Mouse (Mus musculus) right cerebral cortex, postnatal 36 days (tissue): Measurements from ENCODE around the gene Slc24a2.

ENCODE experiments used
- DNase-seq, 2 experiments: peaks; one replicate each; pipeline ENCODE4 v3.0.0; 2022; ENCODE audit warnings: low spot score in 2 of 2, mixed read lengths in 1 of 2

Gene Slc24a2

DNA sequence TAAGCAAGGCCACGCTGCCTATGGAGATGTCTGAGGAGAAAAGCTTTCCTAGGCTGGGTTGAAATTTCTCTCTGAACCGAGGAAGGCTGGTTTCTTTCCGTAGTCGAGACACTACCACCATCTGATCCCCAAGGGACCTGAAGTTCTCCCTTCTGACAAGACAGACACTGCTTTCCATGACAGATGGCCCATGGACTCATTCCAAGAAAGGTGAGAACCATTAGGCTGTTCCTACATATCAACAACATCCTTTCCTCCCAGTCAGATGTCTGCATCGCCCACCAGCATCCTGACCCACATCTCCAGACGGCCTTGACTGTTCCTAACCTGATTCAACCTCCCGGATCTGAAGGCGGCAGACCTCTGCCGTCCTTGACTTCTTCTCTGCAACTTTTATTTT lies 187.0 kb downstream of the Slc24a2 start:
- DNase-seq, result no peak

DNA sequence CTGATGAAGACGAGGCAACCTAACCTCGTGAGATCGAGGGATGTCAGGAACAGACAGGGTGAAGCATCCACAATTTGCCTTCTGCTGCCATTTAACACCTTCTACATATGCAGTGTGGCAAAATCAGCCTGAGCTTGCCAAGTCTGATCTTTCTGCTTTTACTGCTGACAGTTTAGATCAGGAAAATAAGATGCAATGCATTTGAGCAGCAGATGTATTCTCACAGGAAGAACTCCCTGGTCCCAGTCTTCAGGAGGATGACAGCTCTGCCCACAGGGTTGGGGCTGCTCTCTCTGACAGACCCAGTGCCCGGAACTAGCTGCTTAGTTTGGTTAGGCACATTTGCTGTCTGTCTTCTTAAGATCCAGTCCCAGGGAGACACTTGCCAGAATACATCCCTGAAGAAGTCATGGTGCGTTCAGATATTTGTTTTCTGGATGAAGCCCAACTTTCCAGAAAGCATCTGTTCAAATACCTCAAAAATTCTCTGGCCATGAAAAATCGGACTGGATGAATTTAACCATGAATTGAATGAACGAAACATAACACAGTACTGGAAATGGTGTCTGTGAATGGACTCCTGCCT lies 188.8 kb downstream of the Slc24a2 start:
- peak in 1 of 2 experiments; percentile 69 for DNase-seq

DNA sequence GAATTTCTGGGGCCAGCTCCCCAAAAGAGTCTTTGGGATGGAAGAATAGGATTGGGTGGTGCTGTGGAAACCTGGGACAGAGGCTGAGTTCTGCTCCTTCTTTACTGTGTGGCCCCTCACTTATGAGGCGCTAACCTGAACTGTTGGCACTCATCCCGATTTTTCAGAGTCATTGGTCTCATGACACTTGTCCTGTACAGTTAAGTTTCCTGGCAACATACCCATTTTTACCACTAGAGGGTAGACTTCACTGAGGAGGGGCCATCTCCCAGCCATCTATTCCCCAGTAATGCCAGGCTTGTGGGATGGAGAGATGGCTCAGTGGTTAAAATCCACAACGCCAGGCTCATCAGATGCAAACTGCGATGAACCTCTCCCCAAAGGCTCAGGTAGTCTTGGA lies 192.7 kb downstream of the Slc24a2 start:
- no peak for DNase-seq

DNA sequence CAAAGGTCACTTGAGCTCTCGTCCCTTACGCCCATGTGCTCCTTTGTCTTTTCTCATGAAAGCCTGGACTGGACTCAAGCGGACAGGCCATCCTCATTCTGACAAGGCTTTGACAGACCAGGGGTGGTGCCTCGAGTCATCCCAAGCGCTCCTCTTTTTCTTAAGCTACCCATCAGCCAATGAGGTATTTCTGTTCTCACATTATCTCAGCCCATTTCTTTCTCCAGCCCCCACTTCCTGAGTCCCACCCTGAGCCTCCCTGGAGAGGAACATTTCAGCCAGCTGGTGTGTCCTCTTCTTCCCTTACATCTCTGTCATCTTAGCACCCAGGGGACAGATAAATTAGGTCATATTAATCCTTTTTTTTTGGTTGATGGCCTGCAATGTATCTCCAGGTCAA lies 193.8 kb downstream of the Slc24a2 start:
- no peak for DNase-seq

DNA sequence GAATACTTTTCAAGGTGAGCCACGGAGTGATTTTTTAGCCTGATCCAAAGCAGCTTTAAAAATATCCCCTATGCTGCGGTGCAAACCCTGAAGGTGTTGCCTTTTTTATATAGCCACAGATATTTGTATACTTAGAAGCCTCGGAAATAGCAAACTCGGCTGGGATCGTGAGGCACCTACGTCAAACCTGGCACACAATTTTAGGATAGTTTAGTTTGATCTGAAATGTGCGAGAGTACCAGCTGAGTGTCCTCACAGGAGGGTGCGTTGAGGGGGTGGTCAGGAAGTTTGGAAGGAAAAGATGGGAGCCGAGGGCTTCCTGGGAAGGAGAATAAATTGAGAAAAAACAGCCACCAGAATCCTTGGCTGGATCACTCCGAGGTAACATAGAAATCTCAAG lies 194.6 kb downstream of the Slc24a2 start:
- peak; percentile 76 to 93 for DNase-seq

DNA sequence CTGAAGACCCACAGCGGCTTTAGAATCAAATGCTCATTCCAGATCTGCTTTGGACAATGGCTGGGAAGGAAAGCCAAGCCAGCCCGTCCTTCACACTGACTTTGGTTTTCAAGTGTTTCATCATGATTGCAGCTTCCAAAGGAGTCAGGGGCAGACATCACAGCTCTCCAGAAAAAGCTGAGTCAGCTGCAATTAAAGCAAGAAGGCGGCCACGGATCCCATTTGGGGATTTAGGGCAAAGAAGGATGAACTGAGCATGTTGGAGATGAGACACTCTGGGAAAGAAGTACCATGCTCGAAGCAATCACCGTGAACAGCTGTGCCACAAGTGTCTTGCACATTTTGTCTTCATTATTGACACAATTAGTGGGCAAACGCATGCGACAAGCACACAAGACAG lies 197.6 kb downstream of the Slc24a2 start:
- no peak for DNase-seq

DNA sequence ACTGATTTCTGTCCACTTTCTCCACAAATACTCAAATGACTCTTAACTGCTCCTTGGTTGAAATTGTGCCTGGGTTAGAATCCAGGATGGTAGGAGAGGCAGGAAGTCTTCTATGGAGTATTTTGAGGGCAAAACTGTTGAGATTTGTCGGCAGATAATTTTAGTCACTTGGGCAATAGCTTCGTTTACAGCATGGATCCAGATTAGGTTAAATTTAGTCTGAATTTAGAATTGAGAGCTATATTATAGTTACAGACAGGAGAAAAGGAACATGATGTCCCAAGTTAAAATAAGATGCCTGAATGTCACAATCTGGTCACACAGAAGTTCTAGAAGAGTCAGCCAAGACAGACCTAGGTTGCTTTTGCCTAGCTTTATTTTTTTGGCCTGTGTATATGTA lies 199.2 kb downstream of the Slc24a2 start:
- DNase-seq, result no peak

DNA sequence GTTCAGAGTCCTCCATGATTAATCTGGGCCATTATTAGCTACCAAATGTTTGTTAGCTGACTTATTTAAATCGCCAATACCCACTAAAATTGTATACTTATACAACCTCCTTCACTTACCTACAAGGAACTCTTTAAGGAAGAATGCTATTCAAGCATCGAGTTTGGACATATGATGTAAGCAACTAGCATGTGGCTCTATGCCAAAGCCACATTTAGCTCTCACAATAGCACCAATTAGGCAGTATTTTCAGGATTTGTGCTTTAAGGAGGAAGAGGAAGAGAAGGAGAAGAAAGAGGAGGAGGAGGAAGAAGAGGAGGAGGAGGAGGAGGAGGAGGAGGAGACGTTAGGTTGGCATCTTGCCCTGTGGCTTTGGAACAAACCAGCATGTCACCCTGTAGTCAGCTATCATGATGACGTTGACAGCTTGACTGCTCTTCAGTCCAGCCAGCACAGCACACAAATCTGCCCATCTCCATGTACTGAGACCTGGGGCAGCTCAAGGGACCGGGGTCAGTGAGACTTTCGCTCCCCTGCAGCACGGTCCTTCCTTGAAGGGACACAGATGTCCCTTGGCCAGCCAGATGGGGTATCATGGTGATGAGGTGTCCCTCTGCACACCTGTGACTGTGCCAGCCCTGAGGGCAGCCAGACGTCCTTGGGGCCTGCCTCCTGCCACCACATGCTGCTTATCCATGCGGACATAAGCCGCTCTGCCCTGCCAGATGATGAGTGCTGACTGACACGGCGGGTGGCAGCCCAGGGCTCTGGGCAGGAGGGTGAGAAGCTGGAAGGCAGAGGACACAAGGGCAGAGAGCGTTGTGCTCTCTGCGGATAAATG lies 203.7 kb downstream of the Slc24a2 start:
- no peak for DNase-seq

DNA sequence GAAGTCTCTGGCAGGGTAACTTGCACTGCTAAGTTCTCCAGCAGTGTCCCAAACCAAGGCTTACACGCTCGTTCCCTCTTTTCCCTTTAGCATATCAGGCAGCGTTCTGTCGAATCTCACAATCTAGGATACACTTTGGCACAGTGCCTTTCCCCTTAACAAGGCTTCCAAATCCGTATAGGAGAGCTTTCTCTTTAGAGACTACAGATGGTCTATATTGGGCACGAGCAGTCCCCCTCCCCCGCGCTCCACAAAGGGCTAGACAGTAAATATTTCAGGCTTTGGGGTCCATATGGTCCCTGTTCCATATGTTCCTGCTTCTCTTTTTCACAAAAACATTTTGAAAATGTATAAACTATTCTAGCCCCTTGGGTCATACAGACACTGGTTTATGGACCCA lies 205.7 kb downstream of the Slc24a2 start:
- no peak for DNase-seq

DNA sequence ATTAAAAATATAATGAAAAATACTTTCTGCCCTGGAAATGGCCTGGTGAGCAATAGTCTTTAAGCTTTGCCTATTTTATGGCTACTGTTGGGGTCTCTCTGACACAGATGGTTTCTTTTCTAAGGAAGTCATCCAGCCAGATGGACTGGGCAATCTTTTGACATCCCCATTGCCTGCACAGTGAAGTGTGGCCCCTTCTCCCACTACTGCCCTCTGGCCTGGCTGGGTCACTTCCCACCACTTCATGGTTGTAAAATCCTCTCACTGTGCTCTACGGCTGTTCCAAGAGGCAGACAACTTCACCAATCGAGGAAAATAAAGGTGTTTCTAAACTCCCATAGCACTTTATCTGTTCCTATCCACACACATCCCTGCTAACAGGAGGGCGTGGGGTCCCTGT lies 208.7 kb downstream of the Slc24a2 start:
- no peak for DNase-seq

DNA sequence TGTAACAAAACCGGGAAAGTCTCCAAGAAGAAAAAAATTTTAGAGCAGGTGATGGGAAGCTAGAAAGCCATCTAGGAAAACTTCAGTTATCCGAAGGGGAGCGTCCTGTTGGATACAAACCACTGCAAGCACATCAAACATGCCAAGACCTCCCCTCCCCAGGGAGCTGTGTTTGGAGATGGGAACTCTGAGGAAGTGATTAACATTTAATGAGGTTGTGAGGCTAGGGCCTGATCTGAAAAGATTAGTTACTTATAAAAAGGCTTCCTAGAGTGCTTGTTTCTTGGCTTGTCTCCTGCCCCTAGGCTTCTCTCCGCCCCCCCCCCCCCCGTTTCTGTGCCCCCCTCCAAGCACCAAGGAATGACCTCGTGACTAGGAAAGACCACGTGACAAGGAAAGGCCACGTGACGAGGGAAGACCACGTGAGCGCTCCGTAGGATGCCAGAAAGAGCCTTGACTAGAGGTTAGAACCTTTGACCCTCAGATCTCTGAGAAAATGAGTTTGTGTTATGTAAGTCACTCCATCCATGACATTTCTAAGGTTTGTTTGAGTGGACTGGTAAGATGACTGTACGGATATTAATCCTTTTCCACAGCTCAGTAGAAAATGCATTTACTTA lies 210.7 kb downstream of the Slc24a2 start:
- no peak for DNase-seq

DNA sequence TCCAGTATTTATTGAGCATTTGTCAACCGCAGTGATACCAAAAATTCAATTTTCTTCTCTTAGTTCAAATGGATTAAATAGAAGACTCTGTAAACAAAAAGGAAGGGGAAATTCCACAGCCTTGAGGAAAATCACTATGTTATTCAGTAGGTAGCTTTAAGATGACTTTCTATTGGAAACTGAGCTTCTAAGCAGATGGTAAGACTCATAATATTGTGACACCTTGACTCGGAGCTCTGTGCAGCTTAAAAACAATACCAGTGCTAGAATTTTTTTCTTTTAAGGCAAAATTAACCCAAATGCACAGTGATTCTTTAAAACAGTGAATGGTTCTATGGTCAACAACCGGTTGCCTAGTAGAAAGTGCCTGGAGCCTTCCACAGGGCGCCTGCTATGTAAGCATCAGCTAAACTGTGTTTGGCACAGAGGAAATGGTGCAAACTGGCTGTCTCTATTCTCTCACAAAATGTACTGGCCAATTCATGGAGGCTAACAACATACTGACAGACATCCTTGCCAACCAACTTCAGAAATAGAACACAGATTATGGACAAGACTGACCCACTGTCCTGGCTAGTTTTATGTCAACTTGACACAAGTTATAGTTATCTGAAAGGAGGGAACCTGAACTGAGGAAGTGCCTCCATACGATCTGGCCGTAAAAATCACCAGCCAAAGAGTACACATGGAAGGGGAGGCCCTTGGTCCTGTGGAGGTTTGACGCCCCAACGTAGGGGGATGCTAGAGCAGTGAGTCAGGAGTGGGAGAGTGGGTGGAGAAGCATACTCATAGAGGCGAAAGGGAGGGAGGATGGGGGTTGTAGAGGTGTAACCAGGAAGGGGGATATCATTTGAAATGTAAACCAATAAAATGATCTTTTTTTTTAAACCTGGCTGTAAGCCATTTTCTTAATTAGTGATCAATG lies 211.9 kb downstream of the Slc24a2 start:
- DNase-seq, result no peak

DNA sequence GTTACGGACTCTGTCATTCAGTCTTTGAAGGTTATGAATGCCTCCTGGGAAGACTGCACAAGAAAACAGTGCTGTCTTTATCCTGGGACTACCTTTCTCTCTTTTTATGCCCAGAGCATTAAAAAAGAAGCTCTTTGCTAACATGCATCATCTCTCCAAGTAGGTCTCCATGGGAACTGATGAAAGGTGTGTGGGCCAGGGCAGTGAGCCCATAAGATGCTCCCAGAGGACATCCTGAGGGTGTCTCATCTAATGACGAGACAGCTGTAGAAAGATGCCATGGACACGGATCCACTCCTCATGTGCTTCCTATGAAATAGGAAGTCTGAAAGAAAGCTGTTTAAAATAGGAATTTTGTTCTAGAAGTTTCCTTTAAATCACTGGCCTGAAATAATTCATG lies 212.8 kb downstream of the Slc24a2 start:
- DNase-seq, result no peak

DNA sequence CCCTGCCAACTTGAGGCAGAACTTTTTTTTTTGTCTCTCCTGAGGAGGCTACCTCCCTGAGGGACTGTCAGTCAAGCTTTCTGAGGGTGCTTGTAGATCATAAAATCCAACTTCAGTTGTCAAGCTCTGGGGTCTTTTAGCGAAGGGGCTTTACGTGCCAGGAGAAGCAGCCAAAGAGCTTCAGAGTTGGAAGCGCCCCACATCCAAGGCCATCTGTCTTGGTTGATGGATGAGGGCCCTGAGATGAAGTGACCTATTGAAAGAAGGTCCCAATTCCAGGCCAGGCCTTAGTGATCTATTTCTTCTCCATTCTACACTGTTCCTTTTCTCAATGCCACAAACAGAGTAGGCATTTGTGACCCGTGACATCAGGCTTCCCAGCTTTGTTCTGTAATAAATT lies 214.5 kb downstream of the Slc24a2 start:
- DNase-seq, result no peak

DNA sequence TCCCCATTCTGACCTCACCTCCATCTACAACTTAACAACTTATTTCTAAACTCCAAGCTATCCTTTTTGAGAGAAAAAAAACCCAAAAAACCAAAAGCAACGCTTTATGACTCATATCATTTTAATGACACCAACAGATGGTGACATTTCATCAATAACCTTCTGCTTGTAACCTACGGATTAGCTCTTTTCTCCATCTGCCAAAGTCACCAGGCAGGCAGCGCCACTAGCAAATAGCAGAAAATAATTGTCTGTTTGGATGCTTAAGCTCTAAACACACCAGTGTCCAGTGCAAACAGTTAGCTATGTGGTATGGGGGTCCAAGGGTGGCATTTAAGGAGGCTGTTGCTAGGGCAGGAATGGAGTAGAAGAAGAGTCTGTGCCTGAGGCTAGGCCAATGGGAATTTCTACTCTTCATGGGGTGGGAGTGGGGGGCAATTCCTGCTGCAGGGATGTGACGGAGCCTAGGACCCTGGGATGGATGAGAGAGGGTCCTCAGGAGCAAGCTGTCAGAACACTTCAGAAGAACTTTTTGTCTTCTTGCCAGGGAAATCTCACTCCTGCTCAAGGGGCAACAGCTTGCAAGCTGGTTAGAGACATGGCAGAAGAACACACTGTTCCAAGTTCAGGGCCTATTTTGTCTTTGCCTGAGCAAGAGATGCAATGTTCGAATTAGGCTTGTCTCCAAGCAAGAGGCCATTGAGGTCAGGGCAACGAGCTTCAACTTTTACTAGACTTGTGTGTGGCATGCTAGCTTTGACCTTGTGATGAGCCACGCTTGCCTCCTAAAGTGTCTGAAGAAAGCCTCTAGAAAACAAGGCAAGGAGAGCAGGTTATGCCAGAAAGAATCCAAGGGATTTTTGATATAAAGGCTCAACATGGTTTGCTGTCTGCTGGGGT lies 216.3 kb downstream of the Slc24a2 start:
- no peak for DNase-seq

DNA sequence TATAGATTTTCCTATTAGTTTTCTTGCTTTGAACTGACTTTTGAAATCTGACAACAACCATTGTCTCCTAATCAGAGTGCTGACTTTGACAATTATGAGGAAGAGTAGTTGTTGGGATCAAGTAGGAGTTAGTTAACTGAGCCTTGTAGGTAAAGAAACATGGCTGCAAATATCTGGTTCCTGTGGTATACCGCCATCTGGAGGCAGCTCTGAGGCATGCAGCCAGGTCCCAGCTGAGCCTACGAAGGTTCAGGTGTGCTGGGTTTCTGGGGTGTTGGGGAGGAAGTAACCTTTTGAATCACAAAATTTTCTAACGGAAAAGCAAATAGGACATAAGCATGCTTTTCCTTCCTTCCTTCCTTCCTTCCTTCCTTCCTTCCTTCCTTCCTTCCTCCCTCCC lies 237.8 kb downstream of the Slc24a2 start:
- no peak for DNase-seq

DNA sequence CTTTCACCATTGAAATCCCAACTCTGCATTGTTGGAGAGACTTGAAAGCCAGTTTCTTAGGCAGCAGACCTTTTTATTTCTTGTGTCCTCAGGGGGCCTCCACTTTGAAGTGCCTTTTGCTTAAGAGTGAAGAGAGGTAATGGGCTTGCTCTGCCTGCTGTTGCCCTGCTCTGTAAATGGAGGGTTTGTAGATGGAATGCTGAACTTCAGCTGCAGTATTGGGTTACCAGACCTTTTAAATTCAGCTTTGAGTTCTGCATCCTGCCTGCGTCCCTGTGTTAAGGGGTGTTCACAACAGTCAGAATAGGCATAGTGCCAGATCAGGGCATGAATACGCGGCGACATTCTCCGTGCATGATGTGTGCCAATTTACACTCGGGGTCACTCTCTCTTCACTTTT lies 241.0 kb downstream of the Slc24a2 start:
- DNase-seq, result no peak

DNA sequence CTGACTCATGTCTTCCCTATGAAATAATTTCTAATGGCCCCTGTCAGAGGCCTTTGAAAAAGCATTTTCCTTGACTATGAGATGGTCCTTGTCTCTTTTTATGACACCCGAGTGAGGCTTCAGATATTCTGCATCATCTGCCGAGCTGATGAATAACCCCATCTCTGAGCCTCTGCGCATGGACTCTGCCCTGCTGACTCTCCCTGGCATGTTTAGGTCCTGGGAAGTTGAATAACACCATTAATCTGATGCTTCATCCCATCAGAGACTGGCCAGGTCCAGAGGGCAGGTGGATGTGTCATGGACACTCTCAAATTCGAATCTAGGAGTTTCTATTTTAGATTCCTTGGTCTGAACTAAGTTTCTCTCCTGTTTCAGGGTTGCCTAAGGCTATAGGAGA lies 242.4 kb downstream of the Slc24a2 start:
- no peak for DNase-seq

DNA sequence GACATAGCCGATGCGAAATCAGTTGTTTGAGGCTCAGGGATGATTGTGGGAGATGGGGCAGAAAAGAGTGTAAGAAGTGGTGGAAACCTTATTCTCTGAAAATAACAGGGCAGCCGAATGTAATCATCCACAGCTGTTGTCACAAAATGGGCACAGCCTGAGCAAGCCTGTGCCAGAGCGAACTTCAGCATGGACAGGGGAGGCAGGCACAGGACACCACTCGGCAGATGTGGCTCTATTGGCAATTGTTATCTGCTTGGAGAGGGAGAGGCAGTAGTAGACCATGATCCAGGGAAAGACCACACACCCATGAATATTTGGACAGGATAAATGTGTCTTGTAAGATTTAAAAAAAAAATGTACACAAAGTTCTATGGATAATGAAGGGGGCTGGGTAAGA lies 253.0 kb downstream of the Slc24a2 start:
- no peak for DNase-seq

DNA sequence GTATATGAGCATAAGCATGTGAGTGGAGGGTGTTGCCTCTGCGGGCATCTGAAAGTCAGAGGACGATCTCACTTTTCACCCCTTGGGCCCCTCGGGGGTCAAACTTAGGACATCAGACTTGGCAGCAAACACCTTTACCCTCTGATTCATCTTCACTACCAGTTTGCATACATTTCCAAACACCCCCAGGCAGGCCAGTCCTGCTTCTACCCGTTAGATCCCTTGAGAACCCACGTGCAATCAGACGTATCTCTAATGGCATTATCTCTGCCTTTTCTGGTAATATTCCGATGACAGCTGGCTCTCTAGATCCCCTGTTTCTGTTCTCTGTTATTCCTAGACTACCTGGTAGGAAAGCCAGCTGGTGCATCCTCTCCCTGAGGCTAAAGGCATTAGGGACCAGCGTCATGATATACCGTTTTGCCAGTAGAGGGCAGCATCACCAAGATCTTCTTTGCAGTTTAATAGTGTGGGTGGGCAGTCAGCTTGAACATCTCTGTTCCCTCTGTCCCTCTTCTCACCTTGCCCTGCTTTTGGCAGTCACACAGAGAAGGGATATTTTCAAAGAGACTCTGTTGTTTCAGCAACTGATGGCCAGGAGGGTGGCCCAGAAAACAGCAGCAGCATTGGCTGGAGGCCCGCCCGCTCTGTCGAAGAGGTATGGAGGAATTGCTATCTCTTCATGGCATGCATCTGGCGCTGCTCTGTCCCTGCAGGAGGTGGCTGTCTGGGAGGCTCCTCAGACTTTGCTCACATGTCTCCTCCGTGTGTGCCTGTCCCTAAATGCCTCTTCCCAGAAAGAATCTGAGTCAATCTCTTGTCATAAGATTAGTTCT lies 272.5 kb downstream of the Slc24a2 start:
- DNase-seq, result peak; percentile 65 to 68
